Mouse (Mus musculus): ENCODE results near the gene Pam16. TPM values are rescaled to one million over a fixed set of nuclear protein-coding genes. Genes with fewer than 3 reads are reported as not detected.

Gene Pam16
- polyA plus RNA-seq, 1 experiment from 2014 or later = 94.8 TPM

- no peaks in the 10 kb centered on the region for H3K27me3 ChIP-seq (ENCODE audit: low read depth, poor library complexity, severe bottlenecking)
- H3K27ac ChIP-seq (replicated peaks) = peak overlapping the region; percentile 65
- H3K9me3 ChIP-seq (replicated peaks) = no peaks in the 10 kb centered on the region
- no peak for DNase-seq (ENCODE audit: low spot score)
- peak overlapping the region; percentile 17; the same call in 1 of the 2 replicates for H3K4me3 ChIP-seq
- 89% methylated on average over 6 of the region's 6 CpGs for WGBS
- peaks cover 6% of the 10 kb centered on the region; the same call in 1 of the 2 replicates for H3K36me3 ChIP-seq
- peaks cover 58% of the 10 kb centered on the region for H3K4me1 ChIP-seq
Measured at GRCm38 (mm10) chr16:4642937-4643336, 18.1 kb upstream of the Pam16 start.

DNA sequence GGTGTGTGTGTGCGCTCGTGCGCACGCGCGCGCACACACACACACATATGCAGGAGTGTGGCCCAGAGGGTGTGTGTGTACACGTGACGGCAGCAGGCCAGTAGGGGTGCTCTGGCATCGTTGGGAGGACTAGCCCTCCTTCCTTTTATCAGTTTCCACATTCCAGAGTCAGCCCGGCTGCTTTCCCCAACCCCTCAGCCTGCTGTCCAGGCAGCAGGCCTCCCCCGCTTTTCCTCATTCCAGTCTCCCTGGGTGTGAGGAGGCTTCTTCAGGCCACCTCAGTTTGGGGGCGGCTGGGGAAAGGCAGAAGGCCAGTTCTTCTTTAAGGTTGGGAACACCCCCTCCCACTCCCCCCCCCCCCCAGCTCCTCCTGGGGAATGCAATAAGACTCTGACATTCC, 17.4 kb upstream of the Pam16 start:
- no peaks in the 10 kb centered on the region for H3K36me3 ChIP-seq
- 38% methylated on average over 13 of the region's 13 CpGs for WGBS
- peaks cover 52% of the 10 kb centered on the region for H3K4me1 ChIP-seq
- H3K27ac ChIP-seq (replicated peaks) = peak overlapping the region; percentile 65
- H3K9me3 ChIP-seq (replicated peaks) = no peaks in the 10 kb centered on the region
- H3K4me3 ChIP-seq = peak overlapping the region; percentile 17
- DNase-seq (ENCODE audit: low spot score) = peak; percentile 50
- H3K27me3 ChIP-seq (ENCODE audit: low read depth, poor library complexity, severe bottlenecking) = no peaks in the 10 kb centered on the region

GRCm38 (mm10) chr16:4641119-4641838, 16.5 kb upstream of the Pam16 start:
- Histone ChIP-seq H3K36me3 (no peaks in the 10 kb centered on the region), H3K27me3 (ENCODE audit: low read depth, poor library complexity, severe bottlenecking) (no peaks in the 10 kb centered on the region), H3K4me3 (peak overlapping the region; percentile 78), H3K27ac (replicated peaks) (peak overlapping the region; percentile 65), H3K9me3 (replicated peaks) (no peaks in the 10 kb centered on the region), H3K4me1 (peaks cover 47% of the 10 kb centered on the region)
- no peak for DNase-seq (ENCODE audit: low spot score)
- 52% methylated on average over 3 of the region's 3 CpGs for WGBS

GRCm38 (mm10) chr16:4640267-4641005, 15.6 kb upstream of the Pam16 start:
- 11% methylated on average over 17 of the region's 17 CpGs for WGBS
- no peaks in the 10 kb centered on the region for H3K27me3 ChIP-seq (ENCODE audit: low read depth, poor library complexity, severe bottlenecking)
- peak overlapping the region; percentile 86 for H3K27ac ChIP-seq (replicated peaks)
- peaks cover 47% of the 10 kb centered on the region for H3K4me1 ChIP-seq
- DNase-seq (ENCODE audit: low spot score) = no peak
- H3K36me3 ChIP-seq = no peaks in the 10 kb centered on the region
- peak overlapping the region; percentile 78 for H3K4me3 ChIP-seq
- no peaks in the 10 kb centered on the region for H3K9me3 ChIP-seq (replicated peaks)

- H3K4me1 ChIP-seq = peaks cover 47% of the 10 kb centered on the region
Measured at GRCm38 (mm10) chr16:4639831-4640237, 15.0 kb upstream of the Pam16 start, which contains the start of the genes Vasn and Dnaja3. TSS of gene Vasn (plus strand) at chr16:4639941. TSS of gene Dnaja3 (plus strand) at chr16:4639989.

DNA sequence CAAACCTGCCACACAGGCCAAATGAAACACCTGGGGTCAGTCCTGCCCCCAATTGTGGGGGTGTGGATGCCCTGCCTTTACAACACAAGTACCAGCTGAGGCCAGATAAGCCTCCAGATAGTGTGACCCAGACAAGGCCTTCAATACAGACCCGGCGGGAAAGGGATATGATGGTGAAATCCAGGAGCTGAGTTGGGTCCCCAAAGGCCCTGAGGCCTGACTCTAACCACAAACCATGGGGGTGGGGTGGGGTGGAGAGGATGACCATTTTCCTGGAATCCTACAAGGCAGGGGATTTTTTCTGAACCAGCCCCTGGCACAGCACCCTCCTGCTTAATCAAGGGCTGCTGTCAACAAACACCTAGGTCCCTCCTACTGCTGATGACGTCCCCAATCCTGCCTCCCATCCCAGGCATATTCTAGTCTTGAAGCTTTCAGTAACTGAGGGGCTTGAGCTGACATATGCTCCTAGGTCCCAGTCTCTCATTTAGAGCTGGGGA, 14.2 kb upstream of the Pam16 start:
- WGBS = 87% methylated on average over 3 of the region's 3 CpGs
- Histone ChIP-seq H3K9me3 (replicated peaks) (no peaks in the 10 kb centered on the region), H3K36me3 (peaks cover 7% of the 10 kb centered on the region), H3K27me3 (ENCODE audit: low read depth, poor library complexity, severe bottlenecking) (no peaks in the 10 kb centered on the region), H3K4me3 (no peak overlapping the region), H3K27ac (replicated peaks) (no peak overlapping the region), H3K4me1 (peaks cover 46% of the 10 kb centered on the region)
- no peak for DNase-seq (ENCODE audit: low spot score)

More at GRCm38 (mm10) chr16:4639831-4640237, 15.0 kb upstream of the Pam16 start, which contains the start of the genes Vasn and Dnaja3:
- no peaks in the 10 kb centered on the region for H3K9me3 ChIP-seq (replicated peaks)
- peak within 1 kb of the TSS; percentile 86 for H3K27ac ChIP-seq (replicated peaks)
- DNase-seq (ENCODE audit: low spot score) = peak; percentile 86
- peak within 1 kb of the TSS; percentile 78 for H3K4me3 ChIP-seq
- 3% methylated on average over 22 of the region's 22 CpGs for WGBS
- no peaks in the 10 kb centered on the region for H3K36me3 ChIP-seq
- no peaks in the 10 kb centered on the region for H3K27me3 ChIP-seq (ENCODE audit: low read depth, poor library complexity, severe bottlenecking)

GRCm38 (mm10) chr16:4635760-4636159, 11.0 kb upstream of the Pam16 start:
- peaks cover 19% of the 10 kb centered on the region for H3K36me3 ChIP-seq
- DNase-seq (ENCODE audit: low spot score) = no peak
- no peaks in the 10 kb centered on the region for H3K27me3 ChIP-seq (ENCODE audit: low read depth, poor library complexity, severe bottlenecking)
- 71% methylated on average over 4 of the region's 4 CpGs for whole genome bisulfite sequencing
- H3K4me1 ChIP-seq = peaks cover 14% of the 10 kb centered on the region
- H3K4me3 ChIP-seq = no peak overlapping the region
- H3K9me3 ChIP-seq (replicated peaks) = no peaks in the 10 kb centered on the region
- H3K27ac ChIP-seq (replicated peaks) = no peak overlapping the region

GRCm38 (mm10) chr16:4634681-4635080, 9.9 kb upstream of the Pam16 start:
- Histone ChIP-seq H3K27me3 (ENCODE audit: low read depth, poor library complexity, severe bottlenecking) (no peaks in the 10 kb centered on the region), H3K4me1 (peaks cover 3% of the 10 kb centered on the region), H3K36me3 (peaks cover 19% of the 10 kb centered on the region), H3K27ac (replicated peaks) (no peak overlapping the region), H3K4me3 (no peak overlapping the region), H3K9me3 (replicated peaks) (no peaks in the 10 kb centered on the region)
- WGBS = 90% methylated on average over 9 of the region's 9 CpGs
- no peak for DNase-seq (ENCODE audit: low spot score)

- no peak for DNase-seq (ENCODE audit: low spot score)
- Histone ChIP-seq H3K36me3 (peaks cover 20% of the 10 kb centered on the region), H3K27me3 (ENCODE audit: low read depth, poor library complexity, severe bottlenecking) (no peaks in the 10 kb centered on the region), H3K4me1 (no peaks in the 10 kb centered on the region), H3K27ac (replicated peaks) (no peak overlapping the region), H3K9me3 (replicated peaks) (no peaks in the 10 kb centered on the region), H3K4me3 (no peak overlapping the region)
- WGBS = 90% methylated on average over 3 of the region's 3 CpGs
Measured at GRCm38 (mm10) chr16:4633661-4634060, 8.9 kb upstream of the Pam16 start.

- Histone ChIP-seq H3K4me1 (no peaks in the 10 kb centered on the region), H3K9me3 (replicated peaks) (no peaks in the 10 kb centered on the region), H3K27me3 (ENCODE audit: low read depth, poor library complexity, severe bottlenecking) (no peaks in the 10 kb centered on the region), H3K27ac (replicated peaks) (no peak overlapping the region), H3K36me3 (peaks cover 24% of the 10 kb centered on the region), H3K4me3 (no peak overlapping the region)
- WGBS = 43% methylated on average over 7 of the region's 7 CpGs
- DNase-seq (ENCODE audit: low spot score) = no peak
Measured at GRCm38 (mm10) chr16:4632050-4632449, 7.3 kb upstream of the Pam16 start.

DNA sequence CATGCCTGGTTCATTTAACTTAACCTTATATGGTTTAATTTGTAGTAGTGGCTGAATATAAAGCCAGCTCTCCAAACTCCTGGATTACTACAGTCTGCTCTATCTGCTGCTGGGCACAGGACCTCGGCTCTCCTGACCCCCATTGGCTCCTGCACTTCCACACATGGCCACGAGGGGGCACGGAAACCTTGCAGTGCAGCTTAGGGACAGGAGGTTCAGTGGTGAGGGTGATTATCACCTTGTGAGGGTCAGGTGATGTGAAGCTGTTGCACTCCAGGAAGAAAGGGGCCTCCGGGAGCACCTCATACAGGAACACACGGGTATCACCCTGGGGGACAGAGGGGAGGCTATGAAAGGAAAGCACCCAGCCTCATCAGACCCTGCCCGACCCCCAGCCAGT, 5.2 kb upstream of the Pam16 start:
- Histone ChIP-seq H3K4me1 (peaks cover 6% of the 10 kb centered on the region), H3K4me3 (no peak overlapping the region), H3K27ac (replicated peaks) (no peak overlapping the region), H3K9me3 (replicated peaks) (no peaks in the 10 kb centered on the region), H3K27me3 (ENCODE audit: low read depth, poor library complexity, severe bottlenecking) (no peaks in the 10 kb centered on the region), H3K36me3 (peaks cover 25% of the 10 kb centered on the region)
- peak; percentile 82 for DNase-seq (ENCODE audit: low spot score)
- 25% methylated on average over 6 of the region's 6 CpGs for WGBS

GRCm38 (mm10) chr16:4628898-4629419, 4.2 kb upstream of the Pam16 start:
- H3K36me3 ChIP-seq = peaks cover 19% of the 10 kb centered on the region
- H3K4me3 ChIP-seq = no peak overlapping the region
- DNase-seq (ENCODE audit: low spot score) = no peak
- H3K27ac ChIP-seq (replicated peaks) = no peak overlapping the region
- no peaks in the 10 kb centered on the region for H3K9me3 ChIP-seq (replicated peaks)
- no peaks in the 10 kb centered on the region for H3K27me3 ChIP-seq (ENCODE audit: low read depth, poor library complexity, severe bottlenecking)
- H3K4me1 ChIP-seq = peaks cover 10% of the 10 kb centered on the region
- 92% methylated on average over 9 of the region's 9 CpGs for WGBS
